Mouse (Mus musculus): ENCODE data around the gene Sys1. TPM values are rescaled to one million over a fixed set of nuclear protein-coding genes. Genes with fewer than 3 reads are reported as not detected.

Gene Sys1
- polyA plus RNA-seq, 1 experiment from 2014 or later: 65.2 TPM

DNA sequence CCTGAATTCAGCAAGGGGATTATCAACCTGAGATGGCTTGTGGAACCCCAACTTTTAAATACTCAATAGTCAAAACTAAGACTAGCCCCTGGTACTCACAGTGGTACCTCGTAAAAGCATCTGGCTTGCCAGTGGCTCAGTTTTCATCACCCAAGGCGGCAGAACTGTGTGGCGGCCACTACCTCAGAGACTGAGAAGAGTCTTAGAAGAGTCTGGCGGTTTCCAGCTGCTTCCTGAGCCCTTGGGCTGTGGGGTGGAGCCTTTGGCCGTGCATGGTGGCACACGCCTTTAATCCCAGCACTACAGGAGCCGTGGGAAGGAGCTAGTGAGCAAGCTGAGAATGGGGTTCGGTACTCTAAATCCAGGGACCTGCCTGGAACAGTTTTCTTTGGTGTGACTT, 65.5 kb downstream of the Sys1 start:
- peaks cover 30% of the 10 kb centered on the region for H3K4me1 ChIP-seq
- H3K27ac ChIP-seq: peak overlapping the region; percentile 12; the same call in 1 of the 2 replicates
- H3K27me3 ChIP-seq: 0 out of 2 replicates have a peak, but pooled peaks cover 4% of the 10 kb centered on the region
- H3K9me3 ChIP-seq: peaks cover 16% of the 10 kb centered on the region; the same call in 1 of the 2 replicates
- no peak overlapping the region for H3K9ac ChIP-seq
- WGBS: 14% methylated on average over 8 of the region's 8 CpGs
- H3K4me3 ChIP-seq: no peak overlapping the region
- peak overlapping the region; percentile 37 for H3K4me2 ChIP-seq (replicated peaks)
- ATAC-seq (ENCODE audit: low FRiP score, low read depth): no peak
- no peaks in the 10 kb centered on the region for H3K36me3 ChIP-seq

GRCm38 (mm10) chr2:164523301-164523773, 66.6 kb downstream of the Sys1 start:
- 0 out of 2 replicates have a peak, but pooled peaks cover 4% of the 10 kb centered on the region for H3K27me3 ChIP-seq
- 85% methylated on average over 10 of the region's 10 CpGs for WGBS
- H3K9me3 ChIP-seq: peaks cover 17% of the 10 kb centered on the region; the same call in 1 of the 2 replicates
- H3K4me1 ChIP-seq: peaks cover 25% of the 10 kb centered on the region
- H3K27ac ChIP-seq: no peak overlapping the region
- no peak overlapping the region for H3K4me2 ChIP-seq (replicated peaks)
- H3K9ac ChIP-seq: no peak overlapping the region
- H3K36me3 ChIP-seq: no peaks in the 10 kb centered on the region
- no peak for ATAC-seq (ENCODE audit: low FRiP score, low read depth)
- no peak overlapping the region for H3K4me3 ChIP-seq

DNA sequence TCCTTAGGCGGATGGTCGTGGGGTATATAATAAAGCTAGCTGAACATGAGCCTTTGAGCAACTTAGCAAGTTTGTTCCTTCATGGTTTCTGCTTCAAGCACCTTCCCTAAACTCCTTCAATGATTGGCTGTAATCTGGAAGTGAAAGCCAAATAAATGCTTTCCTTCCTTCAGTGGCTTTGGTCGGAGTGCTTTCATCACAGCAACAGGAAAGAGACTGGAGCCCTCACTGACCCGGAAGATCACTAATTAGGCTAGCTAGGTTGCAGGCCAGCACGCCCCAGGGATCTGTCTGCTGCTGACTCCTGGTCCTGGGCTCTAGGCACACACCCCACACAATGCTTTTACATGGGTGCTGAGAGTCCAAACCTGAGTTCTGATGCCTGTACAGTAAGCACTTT, 71.8 kb downstream of the Sys1 start:
- no peak overlapping the region for H3K27ac ChIP-seq
- H3K4me2 ChIP-seq (replicated peaks): no peak overlapping the region
- no peaks in the 10 kb centered on the region for H3K36me3 ChIP-seq
- 56% methylated on average over 5 of the region's 5 CpGs for WGBS
- no peaks in the 10 kb centered on the region for H3K27me3 ChIP-seq
- no peak overlapping the region for H3K4me3 ChIP-seq
- H3K9ac ChIP-seq: no peak overlapping the region
- no peaks in the 10 kb centered on the region for H3K4me1 ChIP-seq
- no peak for ATAC-seq (ENCODE audit: low FRiP score, low read depth)
- H3K9me3 ChIP-seq: peaks cover 11% of the 10 kb centered on the region; the same call in 1 of the 2 replicates

Other genes starting within 250 kb of the Sys1 start
- not detected in 2 replicates for gene Wfdc15b, start 235.3 kb upstream of the Sys1 start, polyA plus RNA-seq (2015; fragmentation: Nextera tagmentation; extraction: Ambion mirVana)
- gene Svs2, start 218.5 kb upstream of the Sys1 start, polyA plus RNA-seq (2015; fragmentation: Nextera tagmentation; extraction: Ambion mirVana): not detected in 2 replicates
- gene Svs3b, start 200.3 kb upstream of the Sys1 start, polyA plus RNA-seq (2015; fragmentation: Nextera tagmentation; extraction: Ambion mirVana): not detected in 2 replicates
- not detected in 2 replicates for gene Svs4, start 178.5 kb upstream of the Sys1 start, polyA plus RNA-seq (2015; fragmentation: Nextera tagmentation; extraction: Ambion mirVana)
- not detected in 2 replicates for gene Svs3a, start 167.7 kb upstream of the Sys1 start, polyA plus RNA-seq (2015; fragmentation: Nextera tagmentation; extraction: Ambion mirVana)
- not detected in 2 replicates for gene Svs6, start 140.2 kb upstream of the Sys1 start, polyA plus RNA-seq (2015; fragmentation: Nextera tagmentation; extraction: Ambion mirVana)
- gene Svs5, start 124.2 kb upstream of the Sys1 start, polyA plus RNA-seq (2015; fragmentation: Nextera tagmentation; extraction: Ambion mirVana): not detected in 2 replicates
- gene Slpi, start 67.9 kb upstream of the Sys1 start, polyA plus RNA-seq (2015; fragmentation: Nextera tagmentation; extraction: Ambion mirVana): 3.2 and 3.8 TPM in 2 replicates
- gene Rbpjl, start 53.8 kb upstream of the Sys1 start, polyA plus RNA-seq (2015; fragmentation: Nextera tagmentation; extraction: Ambion mirVana): 1.5 and 1.6 TPM in 2 replicates
- 192 and 200 TPM in 2 replicates for gene Matn4, start 51.8 kb upstream of the Sys1 start, polyA plus RNA-seq (2015; fragmentation: Nextera tagmentation; extraction: Ambion mirVana)
- gene Sdc4, start 13.1 kb upstream of the Sys1 start, polyA plus RNA-seq (2015; fragmentation: Nextera tagmentation; extraction: Ambion mirVana): 61.0 and 63.6 TPM in 2 replicates
- gene Gm20458, start 4.0 kb downstream of the Sys1 start, polyA plus RNA-seq (2015; fragmentation: Nextera tagmentation; extraction: Ambion mirVana): 5.5 and 7.4 TPM in 2 replicates
- gene Trp53tg5, start 16.8 kb downstream of the Sys1 start, polyA plus RNA-seq (2015; fragmentation: Nextera tagmentation; extraction: Ambion mirVana): not detected in 2 replicates
- gene Dbndd2, start 29.1 kb downstream of the Sys1 start, polyA plus RNA-seq (2015; fragmentation: Nextera tagmentation; extraction: Ambion mirVana): 1.4 and 2.3 TPM in 2 replicates
- gene Pigt, start 40.6 kb downstream of the Sys1 start, polyA plus RNA-seq (2015; fragmentation: Nextera tagmentation; extraction: Ambion mirVana): 45.9 and 46.8 TPM in 2 replicates
- gene Wfdc2, start 105.4 kb downstream of the Sys1 start, polyA plus RNA-seq (2015; fragmentation: Nextera tagmentation; extraction: Ambion mirVana): 30.4 and 36.0 TPM in 2 replicates
- not detected in 2 replicates for gene Spint3, start 116.5 kb downstream of the Sys1 start, polyA plus RNA-seq (2015; fragmentation: Nextera tagmentation; extraction: Ambion mirVana)
- gene Wfdc6a, start 128.5 kb downstream of the Sys1 start, polyA plus RNA-seq (2015; fragmentation: Nextera tagmentation; extraction: Ambion mirVana): not detected in 2 replicates
- not detected in 2 replicates for gene Eppin, start 136.6 kb downstream of the Sys1 start, polyA plus RNA-seq (2015; fragmentation: Nextera tagmentation; extraction: Ambion mirVana)
- not detected in 2 replicates for gene Wfdc6b, start 156.6 kb downstream of the Sys1 start, polyA plus RNA-seq (2015; fragmentation: Nextera tagmentation; extraction: Ambion mirVana)
- gene Wfdc8, start 156.7 kb downstream of the Sys1 start, polyA plus RNA-seq (2015; fragmentation: Nextera tagmentation; extraction: Ambion mirVana): not detected in 2 replicates
- not detected in 2 replicates for gene Wfdc16, start 181.8 kb downstream of the Sys1 start, polyA plus RNA-seq (2015; fragmentation: Nextera tagmentation; extraction: Ambion mirVana)
- gene Wfdc10, start 199.1 kb downstream of the Sys1 start, polyA plus RNA-seq (2015; fragmentation: Nextera tagmentation; extraction: Ambion mirVana): not detected in 2 replicates
- gene Wfdc9, start 199.6 kb downstream of the Sys1 start, polyA plus RNA-seq (2015; fragmentation: Nextera tagmentation; extraction: Ambion mirVana): not detected in 2 replicates
- gene Wfdc11, start 217.1 kb downstream of the Sys1 start, polyA plus RNA-seq (2015; fragmentation: Nextera tagmentation; extraction: Ambion mirVana): not detected in 2 replicates
- gene Wfdc13, start 228.1 kb downstream of the Sys1 start, polyA plus RNA-seq (2015; fragmentation: Nextera tagmentation; extraction: Ambion mirVana): 0.18 and 0.36 TPM in 2 replicates
- gene Spint4, start 241.5 kb downstream of the Sys1 start, polyA plus RNA-seq (2015; fragmentation: Nextera tagmentation; extraction: Ambion mirVana): not detected in 2 replicates

Data from limb, embryonic 13.5 days (tissue).